Mouse (Mus musculus) naive thymus-derived CD4-positive, alpha-beta T cell, adult 5 months (primary cell): ENCODE data around the gene Muc2. TPM values are rescaled to one million over a fixed set of nuclear protein-coding genes. Genes with fewer than 3 reads are reported as not detected.

Experiments
- polyA plus RNA-seq: library from polyadenylated mRNA; unstranded; fragments of 100-300 nt; shearing (Covaris generic); gene quantifications from one replicate; pipeline ENCODE4 v1.2.1, GENCODE M21; 2017

Gene Muc2
- not detected for polyA plus RNA-seq

GRCm38 (mm10) chr7:141690040-141690439 is at the start of gene Muc2:
Gene Muc2, plus strand, starts transcription at chr7:141690340.

DNA sequence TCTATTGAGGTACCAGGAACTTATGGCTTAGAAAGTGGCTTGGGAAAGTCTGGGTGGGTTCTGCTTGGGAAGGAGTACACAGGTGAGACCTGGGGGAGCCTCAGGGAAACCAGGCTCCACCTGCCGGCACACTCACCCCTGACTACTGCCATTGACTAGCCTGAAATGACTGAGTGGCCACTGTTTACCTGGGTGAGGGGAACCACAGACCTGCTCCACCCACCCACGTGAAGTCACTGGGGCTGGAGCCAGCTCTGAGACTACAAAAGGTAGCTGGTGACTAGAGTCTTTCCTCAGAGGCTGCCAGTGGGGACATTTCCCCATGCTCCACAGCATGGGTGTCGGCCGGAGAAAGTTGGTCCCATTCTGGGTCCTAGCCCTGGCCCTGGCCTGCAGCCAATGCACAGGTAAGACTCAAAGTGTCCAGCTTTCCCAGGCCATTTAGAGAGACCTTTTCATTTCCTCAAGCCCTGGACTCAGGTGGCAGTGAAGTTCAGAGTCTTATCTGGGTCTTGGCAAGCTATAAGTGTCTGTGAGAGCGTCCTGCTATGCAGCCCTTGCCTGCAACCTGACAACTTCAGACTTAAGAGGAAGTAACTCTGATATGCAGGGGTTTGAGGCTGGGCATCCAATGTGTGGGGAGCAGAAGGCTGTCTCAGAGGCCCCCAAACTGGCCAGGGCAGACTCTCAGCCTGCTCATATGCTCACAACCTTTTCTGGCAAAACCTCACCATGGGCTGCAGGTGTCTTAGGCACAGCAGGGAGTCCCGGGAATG is 98.7 kb downstream of the Muc2 start, which contains the start of gene Muc5ac:
Gene Muc5ac, plus strand, starts transcription at position 296 of the 776 bp plus-strand sequence.

Other genes starting within 250 kb of the Muc2 start
- 3.4 TPM for gene Pidd1, start 246.3 kb upstream of the Muc2 start, polyA plus RNA-seq
- gene Rplp2, start 243.0 kb upstream of the Muc2 start, polyA plus RNA-seq, result 2,296 TPM
- 132 TPM for gene Pnpla2, start 235.1 kb upstream of the Muc2 start, polyA plus RNA-seq
- 0.88 TPM for gene Cracr2b, start 229.2 kb upstream of the Muc2 start, polyA plus RNA-seq
- 5.6 TPM for gene Cd151, start 222.9 kb upstream of the Muc2 start, polyA plus RNA-seq
- gene Polr2l, start 215.2 kb upstream of the Muc2 start, polyA plus RNA-seq, result 20.3 TPM
- gene Tspan4, start 215.1 kb upstream of the Muc2 start, polyA plus RNA-seq, result 1.1 TPM
- gene Chid1, start 150.5 kb upstream of the Muc2 start, polyA plus RNA-seq, result 12.1 TPM
- 102 TPM for gene Ap2a2, start 128.2 kb upstream of the Muc2 start, polyA plus RNA-seq
- gene Muc6, start 35.0 kb upstream of the Muc2 start, polyA plus RNA-seq, result 0.10 TPM
- not detected for gene Muc5ac, start 98.6 kb downstream of the Muc2 start, polyA plus RNA-seq
- not detected for gene Muc5b, start 148.7 kb downstream of the Muc2 start, polyA plus RNA-seq
- 76.0 TPM for gene Tollip, start 228.2 kb downstream of the Muc2 start, polyA plus RNA-seq